Mouse (Mus musculus) heart, postnatal 10 days (tissue): Measurements from ENCODE around the gene Gal3st2. TPM values are rescaled to one million over a fixed set of nuclear protein-coding genes. Genes with fewer than 3 reads are reported as not detected.
"Not testable (repeated sequence)": the region's sequence is repeated elsewhere in the genome, so short reads cannot be mapped to it uniquely, and the experiment has no call there.

ENCODE experiments used
- DNase-seq, 2 experiments: peaks; one replicate each; pipeline ENCODE4 v3.0.0; 2021
- intact Hi-C: fragments of 180-260 bp; cut with DNase I; formaldehyde crosslinking; loops from one replicate; pipeline ENCODE4 v1.15.1; 2025
- total RNA-seq, 2 experiments: library from RNA; stranded (reverse); gene quantifications; 2 replicates each; pipeline ENCODE4 v1.2.3; 2021

Gene Gal3st2
- under 1 TPM; 0.62 to 0.87 TPM for total RNA-seq

DNA sequence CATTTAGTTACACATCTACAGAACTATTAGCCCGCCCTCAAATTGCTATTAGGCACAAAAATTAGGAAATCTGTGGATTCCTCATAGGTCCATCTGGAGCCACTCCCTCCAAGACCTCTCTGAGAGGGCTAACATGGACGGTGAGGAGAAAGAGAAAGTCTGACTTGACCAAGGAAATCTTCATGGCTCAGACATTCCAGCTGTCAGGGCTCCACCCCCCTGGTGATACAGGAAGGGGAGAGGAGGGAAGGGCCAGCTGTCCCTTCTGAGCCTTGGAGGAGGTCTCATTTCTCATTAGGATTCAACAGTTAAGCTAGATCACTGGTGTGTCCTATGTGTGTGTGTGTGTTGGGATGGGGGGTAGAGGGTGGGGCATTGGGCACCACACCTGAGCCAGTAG lies at the start of gene Gal3st2:
TSS of gene Gal3st2 (plus strand) at position 259 of the 400 bp plus-strand sequence.
- intact Hi-C loops, DNase-seq: not testable (repeated sequence)

DNA sequence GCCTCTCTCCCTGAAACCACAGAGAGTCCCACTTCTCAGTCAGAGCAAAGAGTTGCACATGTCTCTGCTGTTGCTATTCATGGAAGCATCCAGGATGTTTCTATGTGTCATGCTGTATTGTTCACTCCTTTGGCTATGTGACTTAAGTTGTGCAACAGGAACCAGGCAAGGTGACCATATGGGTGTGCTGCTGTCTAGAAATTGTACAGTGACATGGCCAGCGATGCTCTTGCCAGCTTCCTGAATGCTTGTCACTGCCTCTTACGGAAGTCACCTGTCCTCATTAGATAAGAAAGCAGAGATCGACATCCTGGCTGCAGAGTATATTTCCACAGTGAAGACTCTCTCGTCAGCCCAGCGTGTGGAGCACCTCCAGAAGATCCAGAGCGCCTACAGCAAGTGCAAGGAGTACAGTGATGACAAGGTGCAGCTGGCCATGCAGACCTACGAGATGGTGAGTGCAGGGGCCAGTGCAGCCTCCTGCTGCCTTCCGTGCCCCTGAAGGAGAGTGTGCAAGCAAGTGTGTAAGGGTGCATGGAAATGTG lies 49.5 kb upstream of the Gal3st2 start:
- intact Hi-C loops, result no loop called here
- DNase-seq, result no peak

GRCm38 (mm10) chr1:93817823-93818532 lies 43.1 kb upstream of the Gal3st2 start:
- intact Hi-C loops, result no loop called here
- DNase-seq, result no peak

- intact Hi-C loops, result no loop called here
- no peak for DNase-seq
Observed at GRCm38 (mm10) chr1:93818722-93819121, 42.4 kb upstream of the Gal3st2 start.

DNA sequence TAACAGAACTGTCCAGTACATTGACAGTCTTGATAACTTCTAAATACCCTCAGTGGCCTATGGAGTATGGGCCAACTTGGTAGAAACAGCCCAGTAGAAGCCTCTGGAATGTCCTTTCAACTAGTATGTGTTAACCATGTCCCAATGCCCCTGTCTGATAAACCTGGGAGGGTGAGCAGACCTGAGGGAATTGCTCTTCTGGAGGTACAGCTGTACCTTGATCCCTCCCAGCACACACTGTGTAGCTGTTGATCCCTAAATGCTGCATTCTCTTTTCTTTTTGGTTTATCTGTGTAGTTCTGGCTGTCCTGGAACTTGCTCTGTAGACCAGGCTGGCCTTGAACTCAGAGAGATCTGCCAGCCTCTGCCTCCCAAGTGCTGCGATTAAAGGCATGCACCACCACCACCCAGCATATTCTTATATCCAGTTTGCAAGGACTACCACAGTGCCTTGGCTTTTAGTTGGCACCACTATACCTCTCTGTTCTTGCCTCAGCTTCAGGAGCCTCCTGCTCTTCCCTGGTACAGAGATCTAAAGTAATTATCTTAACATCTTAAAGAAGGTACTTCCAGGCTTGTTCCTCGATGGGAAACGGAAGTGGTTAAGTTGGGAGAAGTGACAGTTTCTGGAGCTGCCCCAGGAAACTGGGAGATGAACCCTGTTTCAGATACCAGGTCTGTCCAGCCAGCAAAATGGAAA lies 37.2 kb upstream of the Gal3st2 start:
- intact Hi-C loops, result no loop called here
- DNase-seq, result no peak

DNA sequence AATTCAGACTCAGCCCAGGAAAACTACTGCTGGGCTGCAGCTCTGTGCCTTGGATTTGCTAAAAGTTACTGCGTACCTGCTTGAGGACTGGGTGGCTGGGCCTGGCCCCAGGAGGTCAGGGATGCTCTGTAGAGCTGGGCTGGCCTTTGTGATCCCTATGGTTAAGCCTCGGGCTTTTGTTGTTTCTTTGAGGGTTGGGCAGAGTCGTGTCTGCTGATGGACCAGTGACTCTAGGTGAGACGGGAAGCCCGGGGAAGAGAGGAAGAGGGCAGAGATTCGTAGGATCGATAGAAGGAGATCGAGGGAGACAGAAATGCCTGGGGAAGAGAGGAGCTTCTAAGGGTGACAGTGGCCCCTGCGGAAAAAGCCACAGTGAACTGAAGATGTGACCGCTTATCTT lies 36.5 kb upstream of the Gal3st2 start, which contains the start of gene D2hgdh:
TSS of gene D2hgdh (plus strand) at position 301 of the 400 bp plus-strand sequence.
- intact Hi-C loops, result no loop called here
- no peak for DNase-seq

DNA sequence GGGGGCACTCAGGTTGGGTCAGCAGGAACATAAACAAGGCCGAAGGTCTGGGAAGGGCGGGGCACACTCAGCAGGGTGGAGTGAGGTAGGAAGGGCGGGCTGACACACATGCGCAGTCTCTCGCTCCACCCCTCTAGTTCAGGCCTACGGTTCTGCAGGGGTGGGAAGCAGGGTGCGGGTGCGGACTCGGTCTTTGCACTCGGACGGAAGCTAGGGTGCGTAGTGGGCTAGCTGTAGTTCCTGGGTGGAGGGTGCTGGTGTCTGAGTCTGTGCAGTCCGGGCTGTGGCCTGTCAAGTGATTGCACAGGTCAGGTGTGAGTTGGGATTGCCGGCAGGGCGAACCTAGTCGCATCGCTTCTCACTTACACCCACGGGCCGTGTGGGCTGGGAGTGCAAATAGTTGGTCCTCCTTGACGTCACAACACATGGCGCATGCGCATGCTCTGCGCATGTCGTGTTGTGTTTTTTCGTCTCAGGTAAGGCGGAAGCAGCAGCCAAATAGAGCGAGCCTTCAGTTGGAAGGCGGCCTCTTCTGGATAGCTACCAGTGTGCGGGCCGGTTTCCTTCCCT lies 35.9 kb upstream of the Gal3st2 start:
- intact Hi-C loops, result no loop called here
- DNase-seq, result peak; percentile 94 to 95

- DNase-seq, result no peak
Observed at GRCm38 (mm10) chr1:93825771-93826539, 35.2 kb upstream of the Gal3st2 start.

GRCm38 (mm10) chr1:93826540-93826835 lies 34.6 kb upstream of the Gal3st2 start:
- intact Hi-C loops, result no loop called here
- DNase-seq, result no peak

More at GRCm38 (mm10) chr1:93825771-93826539, 35.2 kb upstream of the Gal3st2 start:
- intact Hi-C loops, result no loop called here

DNA sequence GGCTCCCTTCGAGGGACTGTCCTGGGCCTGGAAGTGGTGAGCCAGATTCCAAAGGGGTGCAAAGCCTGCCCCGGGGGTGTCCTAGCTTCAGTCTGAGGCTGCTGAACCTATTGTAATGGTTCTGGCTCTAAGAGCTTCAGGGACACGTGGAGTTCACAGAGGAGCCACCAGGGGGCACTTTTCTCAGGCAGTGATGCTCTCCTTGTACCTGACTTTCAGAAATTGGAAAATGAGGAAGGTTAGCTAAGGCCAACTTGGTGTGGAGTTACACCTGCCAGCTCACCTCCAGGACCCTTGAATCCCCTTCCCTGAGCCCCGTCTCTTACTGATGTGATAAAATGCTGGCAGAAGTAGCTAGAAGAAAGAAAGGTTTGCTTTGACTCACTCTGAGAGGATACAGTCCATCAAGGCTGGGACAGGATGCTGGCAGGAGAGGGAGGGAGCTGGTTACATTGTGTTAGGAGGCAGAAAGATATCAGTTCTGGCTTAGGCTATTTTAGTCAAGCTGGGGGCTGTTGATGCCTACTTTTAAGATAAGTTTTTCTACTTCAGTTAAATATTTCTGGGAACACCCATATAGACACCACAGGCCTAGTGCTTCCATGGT lies 28.2 kb upstream of the Gal3st2 start:
- peak in 1 of 2 experiments; percentile 27 for DNase-seq
- intact Hi-C loops, result loop anchor here (10.0 kb wide), 1 partner anchor 82 kb away; the partner anchor contains the start of gene Gal3st2b

DNA sequence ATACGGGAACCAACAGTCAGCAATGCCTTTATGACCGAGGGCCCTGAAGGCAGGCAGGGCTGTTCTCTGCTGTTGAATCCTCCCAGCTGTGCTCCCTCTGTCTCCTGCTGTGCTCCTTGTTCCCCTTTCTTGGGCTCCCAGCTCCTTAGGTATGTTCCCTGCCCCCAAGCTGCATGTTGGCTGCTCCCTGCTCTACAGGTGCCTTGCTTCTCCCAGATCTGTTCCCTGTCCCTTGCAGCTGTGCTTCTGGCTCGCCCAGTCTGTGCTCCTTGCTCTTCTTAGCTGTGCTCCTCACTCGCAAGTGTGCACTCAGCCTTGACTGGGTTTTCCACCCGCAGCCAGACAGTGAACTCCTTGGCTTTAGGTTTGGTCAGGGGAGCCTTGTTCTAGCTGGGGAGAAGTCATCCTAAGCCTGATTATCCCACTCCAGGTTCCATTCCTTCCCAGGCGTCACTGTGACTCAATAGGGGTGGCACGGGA lies 26.4 kb upstream of the Gal3st2 start:
- DNase-seq, result no peak
- intact Hi-C loops, result loop anchor here (5.0 to 10.0 kb wide), 2 partner anchors 80 to 243 kb away; partner anchors contain the start of gene Gal3st2b

GRCm38 (mm10) chr1:93835211-93835610 lies 25.9 kb upstream of the Gal3st2 start:
- DNase-seq, result no peak
- intact Hi-C loops, result loop anchor here (5.0 to 10.0 kb wide), 2 partner anchors 80 to 242 kb away; partner anchors contain the start of gene Gal3st2b

DNA sequence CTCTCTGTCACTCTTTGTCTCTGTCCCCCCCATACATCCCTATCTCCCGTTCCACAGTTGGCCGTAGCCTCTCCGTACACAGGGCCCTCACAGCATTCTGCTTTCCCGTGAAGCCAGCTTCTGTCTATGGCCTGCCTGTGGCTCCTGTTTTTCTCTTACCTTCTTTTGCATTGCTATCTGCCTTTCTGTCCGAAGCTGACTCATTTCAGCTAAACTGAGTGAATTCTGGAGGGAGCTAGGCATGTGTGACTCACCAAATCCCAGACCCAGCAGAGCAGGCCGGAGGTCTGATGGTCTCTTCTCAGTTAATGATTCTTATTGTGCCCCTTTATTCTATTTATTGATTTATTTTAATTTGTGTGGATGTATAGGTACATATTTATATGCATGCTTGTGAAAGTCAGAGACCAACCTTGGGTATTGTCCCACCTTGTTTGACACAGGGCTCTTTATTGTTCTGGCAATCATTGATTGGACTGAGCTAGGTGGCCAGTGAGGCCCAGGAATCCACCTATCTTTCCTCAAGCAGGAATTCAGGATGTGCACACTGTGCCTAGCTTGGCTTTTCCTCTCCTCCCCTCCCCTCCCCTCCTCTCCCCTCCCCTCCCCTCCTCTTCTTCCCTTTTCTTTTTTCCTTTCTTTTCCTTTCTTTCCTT lies 25.1 kb upstream of the Gal3st2 start:
- no peak for DNase-seq
- intact Hi-C loops, result loop anchor here (5.0 to 10.0 kb wide), 2 partner anchors 79 to 241 kb away; partner anchors contain the start of gene Gal3st2b

GRCm38 (mm10) chr1:93836532-93836913 lies 24.6 kb upstream of the Gal3st2 start:
- no peak for DNase-seq
- intact Hi-C loops, result loop anchor here (5.0 to 10.0 kb wide), 2 partner anchors 78 to 241 kb away; partner anchors contain the start of gene Gal3st2b

GRCm38 (mm10) chr1:93837335-93837734 lies 23.8 kb upstream of the Gal3st2 start:
- intact Hi-C loops, result loop anchor here (5.0 to 10.0 kb wide), 2 partner anchors 77 to 240 kb away; partner anchors contain the start of gene Gal3st2b
- no peak for DNase-seq

DNA sequence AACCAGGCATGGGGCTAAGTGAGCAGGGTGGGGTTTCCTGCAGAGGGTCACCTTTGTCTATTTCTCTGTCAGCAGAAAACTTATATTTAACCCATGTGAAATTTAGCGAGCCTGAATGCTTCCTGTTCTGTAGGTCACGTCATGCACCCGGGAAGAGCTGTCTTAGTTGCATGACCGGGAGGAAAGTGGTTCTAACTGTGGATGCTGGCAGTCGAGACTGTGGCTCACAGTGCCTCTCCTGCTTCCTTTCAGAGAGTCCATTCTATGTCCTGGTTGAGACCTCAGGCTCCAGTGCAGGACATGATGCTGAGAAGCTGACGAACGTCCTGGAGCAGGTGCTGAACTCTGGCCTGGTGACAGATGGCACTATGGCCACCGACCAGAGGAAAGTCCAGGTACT lies 22.5 kb upstream of the Gal3st2 start:
- DNase-seq, result not testable (repeated sequence)
- intact Hi-C loops, result loop anchor here (5.0 to 10.0 kb wide), 2 partner anchors 76 to 239 kb away; partner anchors contain the start of gene Gal3st2b

DNA sequence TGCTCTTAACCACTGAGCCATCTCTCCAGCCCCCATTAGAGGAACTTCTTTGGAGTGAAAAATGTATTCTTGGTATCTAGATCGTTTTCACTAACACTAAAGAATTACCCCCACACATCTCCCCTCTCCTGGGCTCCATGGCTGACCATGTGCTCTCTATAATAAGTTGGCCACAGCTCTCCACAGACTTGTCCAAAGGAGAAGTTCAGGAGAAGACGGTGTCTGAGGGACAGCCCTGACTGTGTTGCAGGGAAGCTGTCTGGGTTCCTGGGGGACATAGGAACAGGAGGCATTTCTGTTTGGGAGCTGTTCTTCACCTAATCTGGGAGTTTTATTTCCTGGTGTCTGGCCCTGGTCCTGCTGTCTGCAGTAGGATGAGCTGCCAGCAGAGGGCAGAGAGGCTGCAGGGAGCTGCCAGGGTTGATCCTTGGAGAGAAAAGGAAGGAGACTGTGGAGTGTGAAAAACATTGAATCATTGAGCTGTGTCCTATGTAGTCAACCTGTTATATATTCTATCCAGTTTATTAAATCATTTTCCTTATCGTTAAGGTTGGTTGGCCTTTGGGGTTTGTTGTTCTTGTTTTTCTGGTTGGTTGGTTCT lies 15.2 kb upstream of the Gal3st2 start:
- DNase-seq, intact Hi-C loops: not testable (repeated sequence)

DNA sequence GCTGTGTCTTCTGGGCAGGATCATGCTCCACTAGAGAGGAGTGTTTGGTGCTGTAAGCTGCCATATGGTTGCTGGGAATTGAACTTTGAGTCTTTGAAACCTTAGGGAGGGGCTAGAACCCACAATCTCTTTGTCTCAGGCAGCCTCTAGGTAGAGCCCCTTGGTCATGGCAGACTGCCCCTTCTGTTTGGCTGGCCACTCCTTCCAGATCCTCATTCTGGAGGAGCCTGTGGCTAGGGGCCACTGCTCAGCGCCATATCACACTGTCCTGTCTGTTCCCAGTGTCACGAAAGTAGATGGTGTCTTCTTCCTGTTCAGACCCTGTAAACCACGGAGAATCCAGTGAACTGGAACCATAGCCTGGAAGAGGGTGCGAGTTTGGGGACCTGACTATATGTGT lies 5.3 kb upstream of the Gal3st2 start:
- DNase-seq, intact Hi-C loops: not testable (repeated sequence)

- intact Hi-C loops, result no loop called here
Observed at GRCm38 (mm10) chr1:93857370-93857769, 3.7 kb upstream of the Gal3st2 start.

More at GRCm38 (mm10) chr1:93857370-93857769, 3.7 kb upstream of the Gal3st2 start:
- peak; percentile 21 to 25 for DNase-seq
